Mouse (Mus musculus) testis, adult 2 months (tissue): Measurements from ENCODE around the gene Lhfpl5.

ENCODE experiments used
- CTCF ChIP-seq: fragments of 200-500 bp; IDR thresholded peaks from 2 replicates; pipeline ENCODE4 v1.5.1; 2012; ENCODE audit warnings: low read depth, mild to moderate bottlenecking, inconsistent platforms, low read length, moderate library complexity; ENCODE audit not compliant: control insufficient read depth, insufficient read depth, insufficient replicate concordance
- POLR2A ChIP-seq: fragments of 200-500 bp; IDR thresholded peaks from 2 replicates; pipeline ENCODE4 v1.6.1; 2012; ENCODE audit warnings: low read depth, mild to moderate bottlenecking, inconsistent platforms, low read length, moderate library complexity; ENCODE audit not compliant: control insufficient read depth

DNA sequence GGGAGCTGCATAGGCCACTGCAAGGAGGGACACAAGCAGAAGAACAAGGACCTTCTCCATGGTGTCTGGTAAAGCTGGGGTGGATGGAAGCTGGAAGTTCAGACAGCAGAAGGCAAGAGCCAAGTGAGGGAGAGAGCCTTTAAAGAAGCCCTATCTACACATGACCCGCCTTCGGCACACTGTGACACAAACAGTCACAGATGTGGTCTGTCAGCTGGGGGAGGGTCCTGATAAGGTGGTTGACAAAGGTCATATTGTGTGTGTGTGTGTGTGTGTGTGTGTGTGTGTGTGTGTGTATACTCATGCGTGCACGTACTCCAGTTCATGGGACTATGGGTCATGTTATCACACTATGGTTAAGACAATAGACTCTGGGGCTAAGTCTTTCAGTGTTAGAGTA lies 14.8 kb upstream of the Lhfpl5 start, which contains the start of gene Clps:
- no peak for TF ChIP-seq POLR2A
- TF ChIP-seq CTCF: no peak
